Mouse (Mus musculus): ENCODE results near the gene Obp2a. TPM values are rescaled to one million over a fixed set of nuclear protein-coding genes. Genes with fewer than 3 reads are reported as not detected.

Gene Obp2a
- polyA plus RNA-seq, 1 experiment from 2014 or later = not detected

DNA sequence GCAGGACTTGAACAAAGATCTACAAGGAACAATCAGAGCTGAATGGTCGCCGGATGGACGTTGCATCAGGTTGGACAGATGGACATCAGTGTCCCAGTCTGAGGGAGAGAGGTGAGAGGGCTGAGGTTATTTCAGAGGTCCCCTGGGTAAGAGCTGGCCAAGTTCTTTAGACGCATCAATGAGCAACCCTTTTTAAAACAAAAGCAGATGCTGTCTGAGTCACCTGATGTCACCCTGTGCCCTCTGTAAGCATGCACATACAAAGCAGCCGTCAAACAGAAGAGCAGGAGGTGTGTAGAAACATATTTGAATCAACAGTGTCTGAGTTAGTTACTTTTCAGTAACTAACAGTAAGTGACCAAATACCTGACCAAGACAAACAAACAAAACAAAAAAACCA is 35.7 kb upstream of the Obp2a start:
- Histone ChIP-seq H3K27me3 (ENCODE audit: control insufficient read depth, insufficient read depth, low read depth, low read length) (no peaks in the 10 kb centered on the region), H3K4me3 (ENCODE audit: low read length) (no peak overlapping the region), H3K9ac (ENCODE audit: low read length) (no peak overlapping the region), H3K4me1 (replicated peaks; ENCODE audit: control insufficient read depth, insufficient read depth, low read length) (no peaks in the 10 kb centered on the region), H3K4me2 (ENCODE audit: low read depth, low read length) (no peak overlapping the region), H3K9me3 (ENCODE audit: control insufficient read depth, low read length) (no peaks in the 10 kb centered on the region), H3K36me3 (ENCODE audit: control insufficient read depth, insufficient read depth, low read length) (no peaks in the 10 kb centered on the region), H3K27ac (ENCODE audit: low read length) (no peak overlapping the region)
- 80% methylated on average over 5 of the region's 5 CpGs for WGBS
- no peak for ATAC-seq (ENCODE audit: low read depth)

DNA sequence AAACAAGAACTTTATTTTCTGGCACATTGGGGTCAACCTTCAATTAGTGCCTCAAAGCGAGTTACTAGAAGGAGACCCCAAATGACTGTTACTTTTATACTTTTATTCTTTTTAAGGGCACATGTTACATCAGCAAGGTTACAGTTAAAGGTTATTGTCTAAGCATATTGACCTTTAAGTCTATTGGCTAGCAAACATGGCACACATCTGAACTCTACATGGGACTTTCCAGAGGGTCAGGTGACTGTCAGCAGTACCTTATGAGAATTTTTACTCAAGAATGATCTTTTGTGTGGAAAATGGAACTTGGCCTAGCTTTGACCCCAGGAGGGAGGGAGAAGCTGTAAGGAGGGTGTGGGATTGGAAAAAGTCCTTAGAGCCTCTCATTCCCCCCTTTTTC is 33.3 kb upstream of the Obp2a start:
- Histone ChIP-seq H3K9ac (ENCODE audit: low read length) (no peak overlapping the region), H3K4me3 (ENCODE audit: low read length) (no peak overlapping the region), H3K36me3 (ENCODE audit: control insufficient read depth, insufficient read depth, low read length) (no peaks in the 10 kb centered on the region), H3K4me2 (ENCODE audit: low read depth, low read length) (no peak overlapping the region), H3K27me3 (ENCODE audit: control insufficient read depth, insufficient read depth, low read depth, low read length) (no peaks in the 10 kb centered on the region), H3K4me1 (replicated peaks; ENCODE audit: control insufficient read depth, insufficient read depth, low read length) (no peaks in the 10 kb centered on the region), H3K27ac (ENCODE audit: low read length) (no peak overlapping the region), H3K9me3 (ENCODE audit: control insufficient read depth, low read length) (no peaks in the 10 kb centered on the region)
- no peak for ATAC-seq (ENCODE audit: low read depth)
- WGBS = 52% methylated on average over 1 of the region's 1 CpGs

DNA sequence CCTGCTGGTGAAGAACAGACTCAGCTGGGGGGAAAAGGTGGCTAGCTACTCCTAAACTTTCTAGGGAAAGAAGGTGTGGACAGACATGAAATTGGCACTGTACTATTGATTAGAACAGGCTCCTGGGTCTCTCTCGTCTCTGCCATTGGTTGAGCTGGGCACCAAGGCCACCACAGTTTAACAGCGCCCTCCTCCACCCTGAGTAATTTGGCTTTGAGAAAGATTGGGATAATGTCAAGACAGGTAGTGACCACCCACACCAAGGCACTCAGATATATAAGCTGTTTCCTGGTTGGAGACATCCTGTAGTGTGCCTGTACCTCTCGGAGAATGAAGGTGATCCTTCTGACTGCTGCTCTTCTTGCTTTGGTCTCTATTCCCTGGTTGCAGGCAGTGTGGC is 23.4 kb upstream of the Obp2a start, which contains the start of gene Lcn6:
Gene Lcn6, plus strand, starts transcription at position 301 of the 400 bp plus-strand sequence.
- H3K9me3 ChIP-seq (ENCODE audit: control insufficient read depth, low read length) = no peaks in the 10 kb centered on the region
- H3K4me3 ChIP-seq (ENCODE audit: low read length) = no peak within 1 kb of the TSS
- WGBS = 91% methylated on average over 3 of the region's 3 CpGs
- H3K9ac ChIP-seq (ENCODE audit: low read length) = no peak within 1 kb of the TSS
- H3K27ac ChIP-seq (ENCODE audit: low read length) = no peak within 1 kb of the TSS
- no peak within 1 kb of the TSS for H3K4me2 ChIP-seq (ENCODE audit: low read depth, low read length)
- H3K4me1 ChIP-seq (replicated peaks; ENCODE audit: control insufficient read depth, insufficient read depth, low read length) = no peaks in the 10 kb centered on the region
- H3K27me3 ChIP-seq (ENCODE audit: control insufficient read depth, insufficient read depth, low read depth, low read length) = no peaks in the 10 kb centered on the region
- no peak for ATAC-seq (ENCODE audit: low read depth)
- no peaks in the 10 kb centered on the region for H3K36me3 ChIP-seq (ENCODE audit: control insufficient read depth, insufficient read depth, low read length)

DNA sequence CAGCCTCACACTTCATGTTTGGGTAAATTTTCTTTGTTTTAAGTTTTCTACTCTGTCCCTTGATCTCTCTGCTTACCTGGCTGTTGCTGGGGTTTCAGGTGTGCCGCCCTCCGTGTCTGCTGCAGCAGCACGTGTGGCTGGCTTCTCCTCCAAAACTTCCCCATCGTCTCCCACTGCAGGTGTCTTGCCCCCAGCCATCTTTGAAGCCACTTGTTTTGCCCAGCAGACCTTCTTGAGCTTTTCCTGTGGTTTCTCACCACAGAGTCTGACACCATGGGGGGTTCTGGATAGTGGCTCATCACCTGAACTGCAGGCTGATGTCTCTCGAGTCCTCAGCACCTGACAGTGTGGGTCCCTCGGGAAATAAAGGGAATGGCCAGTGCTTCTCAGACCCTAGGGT is 20.3 kb upstream of the Obp2a start:
- H3K27ac ChIP-seq (ENCODE audit: low read length) = no peak overlapping the region
- no peak overlapping the region for H3K4me2 ChIP-seq (ENCODE audit: low read depth, low read length)
- no peak overlapping the region for H3K4me3 ChIP-seq (ENCODE audit: low read length)
- H3K27me3 ChIP-seq (ENCODE audit: control insufficient read depth, insufficient read depth, low read depth, low read length) = no peaks in the 10 kb centered on the region
- no peaks in the 10 kb centered on the region for H3K4me1 ChIP-seq (replicated peaks; ENCODE audit: control insufficient read depth, insufficient read depth, low read length)
- ATAC-seq (ENCODE audit: low read depth) = no peak
- no peaks in the 10 kb centered on the region for H3K9me3 ChIP-seq (ENCODE audit: control insufficient read depth, low read length)
- 75% methylated on average over 6 of the region's 6 CpGs for WGBS
- no peak overlapping the region for H3K9ac ChIP-seq (ENCODE audit: low read length)
- H3K36me3 ChIP-seq (ENCODE audit: control insufficient read depth, insufficient read depth, low read length) = no peaks in the 10 kb centered on the region

DNA sequence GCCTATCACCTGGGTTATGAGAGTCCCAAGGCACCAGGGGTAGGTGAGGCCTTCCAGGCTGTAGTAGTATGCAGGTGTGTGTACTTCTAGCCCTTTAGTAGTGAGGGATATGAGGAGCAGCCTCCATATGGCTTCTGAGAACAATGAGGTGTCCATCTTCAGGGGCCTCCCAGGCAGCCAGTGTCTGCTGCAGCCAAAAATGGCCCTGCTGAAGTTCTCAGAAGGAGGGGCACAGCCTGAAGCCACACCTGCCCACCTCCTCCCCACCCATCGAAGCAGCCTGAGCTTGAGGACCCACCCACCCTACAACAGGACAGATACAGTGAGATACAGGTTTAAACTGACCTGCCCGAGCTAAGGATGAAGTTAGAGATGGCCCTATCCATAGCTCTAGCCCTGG is 17.4 kb upstream of the Obp2a start, which contains the start of gene Lcn10:
Gene Lcn10, plus strand, starts transcription at position 301 of the 400 bp plus-strand sequence.
- Histone ChIP-seq H3K9me3 (ENCODE audit: control insufficient read depth, low read length) (no peaks in the 10 kb centered on the region), H3K4me2 (ENCODE audit: low read depth, low read length) (no peak within 1 kb of the TSS), H3K4me1 (replicated peaks; ENCODE audit: control insufficient read depth, insufficient read depth, low read length) (no peaks in the 10 kb centered on the region), H3K27me3 (ENCODE audit: control insufficient read depth, insufficient read depth, low read depth, low read length) (no peaks in the 10 kb centered on the region), H3K9ac (ENCODE audit: low read length) (no peak within 1 kb of the TSS), H3K36me3 (ENCODE audit: control insufficient read depth, insufficient read depth, low read length) (no peaks in the 10 kb centered on the region), H3K27ac (ENCODE audit: low read length) (no peak within 1 kb of the TSS), H3K4me3 (ENCODE audit: low read length) (no peak within 1 kb of the TSS)
- WGBS = 60% methylated on average over 2 of the region's 2 CpGs
- ATAC-seq (ENCODE audit: low read depth) = no peak

DNA sequence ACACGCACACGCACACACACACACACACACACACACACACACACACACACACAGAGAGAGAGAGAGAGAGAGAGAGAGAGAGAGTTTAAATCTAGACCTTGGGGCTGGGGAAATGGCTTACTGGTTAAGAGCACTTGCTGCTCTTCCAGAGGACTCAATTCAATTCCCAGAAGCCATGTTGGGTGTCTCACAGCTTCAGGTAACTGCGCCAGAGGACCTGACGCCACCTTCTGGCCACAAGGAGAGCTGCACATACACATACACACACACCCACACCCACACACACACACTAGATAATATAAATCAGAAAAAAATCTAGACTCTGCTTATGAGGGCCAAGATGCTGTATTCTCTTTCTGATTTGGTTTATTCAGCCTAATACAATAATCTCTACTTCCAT is 12.9 kb upstream of the Obp2a start:
- no peak for ATAC-seq (ENCODE audit: low read depth)
- Histone ChIP-seq H3K36me3 (ENCODE audit: control insufficient read depth, insufficient read depth, low read length) (no peaks in the 10 kb centered on the region), H3K4me2 (ENCODE audit: low read depth, low read length) (no peak overlapping the region), H3K4me3 (ENCODE audit: low read length) (no peak overlapping the region), H3K9me3 (ENCODE audit: control insufficient read depth, low read length) (no peaks in the 10 kb centered on the region), H3K27me3 (ENCODE audit: control insufficient read depth, insufficient read depth, low read depth, low read length) (no peaks in the 10 kb centered on the region), H3K4me1 (replicated peaks; ENCODE audit: control insufficient read depth, insufficient read depth, low read length) (no peaks in the 10 kb centered on the region), H3K27ac (ENCODE audit: low read length) (no peak overlapping the region), H3K9ac (ENCODE audit: low read length) (no peak overlapping the region)
- 56% methylated on average over 4 of the region's 4 CpGs for WGBS

DNA sequence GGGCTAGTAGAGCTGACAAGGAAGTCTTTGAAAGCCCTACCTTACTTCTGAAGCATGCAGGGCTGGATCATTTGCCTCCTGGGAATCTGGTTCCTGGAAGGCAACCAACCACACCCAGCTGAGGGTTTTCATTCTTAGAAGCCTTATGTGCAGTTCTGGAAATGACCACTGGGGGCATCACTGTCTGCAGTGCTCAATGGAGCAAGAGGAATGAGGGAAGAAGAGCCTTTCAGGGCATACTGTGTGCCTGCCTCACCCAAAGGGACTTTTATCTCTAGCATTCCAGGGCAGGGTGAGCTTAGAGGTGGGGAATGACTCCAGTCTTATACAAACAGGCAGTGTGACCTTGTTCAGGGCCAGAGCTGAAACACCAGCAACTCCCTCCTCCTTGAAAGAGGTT is 5.2 kb upstream of the Obp2a start:
- Histone ChIP-seq H3K4me2 (ENCODE audit: low read depth, low read length) (no peak overlapping the region), H3K4me1 (replicated peaks; ENCODE audit: control insufficient read depth, insufficient read depth, low read length) (no peaks in the 10 kb centered on the region), H3K4me3 (ENCODE audit: low read length) (no peak overlapping the region), H3K9me3 (ENCODE audit: control insufficient read depth, low read length) (no peaks in the 10 kb centered on the region), H3K27ac (ENCODE audit: low read length) (no peak overlapping the region), H3K36me3 (ENCODE audit: control insufficient read depth, insufficient read depth, low read length) (no peaks in the 10 kb centered on the region), H3K27me3 (ENCODE audit: control insufficient read depth, insufficient read depth, low read depth, low read length) (no peaks in the 10 kb centered on the region), H3K9ac (ENCODE audit: low read length) (no peak overlapping the region)
- no peak for ATAC-seq (ENCODE audit: low read depth)

DNA sequence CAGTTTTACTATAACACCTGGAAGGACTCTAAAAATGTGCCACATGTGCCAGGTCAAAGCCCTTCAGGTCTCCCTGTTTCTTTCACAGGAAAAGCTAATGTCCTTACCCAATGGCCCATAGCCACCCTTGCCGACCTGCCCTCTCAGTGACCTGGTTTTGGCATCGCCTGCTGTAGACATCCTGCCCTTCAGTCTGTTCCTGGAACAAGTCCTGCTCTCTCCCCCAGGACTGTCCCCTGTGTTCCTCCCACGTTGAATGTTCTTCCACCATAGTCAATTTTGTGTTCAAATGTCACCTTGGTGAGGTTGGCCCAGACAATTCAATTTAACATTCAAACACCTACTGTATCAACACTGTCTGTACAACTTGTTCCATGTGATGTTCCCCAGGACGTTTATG is 2.9 kb upstream of the Obp2a start:
- no peak for ATAC-seq (ENCODE audit: low read depth)
- WGBS = 51% methylated on average over 4 of the region's 4 CpGs
- H3K27ac ChIP-seq (ENCODE audit: low read length) = no peak overlapping the region
- no peak overlapping the region for H3K9ac ChIP-seq (ENCODE audit: low read length)
- no peaks in the 10 kb centered on the region for H3K36me3 ChIP-seq (ENCODE audit: control insufficient read depth, insufficient read depth, low read length)
- no peak overlapping the region for H3K4me2 ChIP-seq (ENCODE audit: low read depth, low read length)
- no peak overlapping the region for H3K4me3 ChIP-seq (ENCODE audit: low read length)
- no peaks in the 10 kb centered on the region for H3K27me3 ChIP-seq (ENCODE audit: control insufficient read depth, insufficient read depth, low read depth, low read length)
- H3K4me1 ChIP-seq (replicated peaks; ENCODE audit: control insufficient read depth, insufficient read depth, low read length) = no peaks in the 10 kb centered on the region
- H3K9me3 ChIP-seq (ENCODE audit: control insufficient read depth, low read length) = no peaks in the 10 kb centered on the region

DNA sequence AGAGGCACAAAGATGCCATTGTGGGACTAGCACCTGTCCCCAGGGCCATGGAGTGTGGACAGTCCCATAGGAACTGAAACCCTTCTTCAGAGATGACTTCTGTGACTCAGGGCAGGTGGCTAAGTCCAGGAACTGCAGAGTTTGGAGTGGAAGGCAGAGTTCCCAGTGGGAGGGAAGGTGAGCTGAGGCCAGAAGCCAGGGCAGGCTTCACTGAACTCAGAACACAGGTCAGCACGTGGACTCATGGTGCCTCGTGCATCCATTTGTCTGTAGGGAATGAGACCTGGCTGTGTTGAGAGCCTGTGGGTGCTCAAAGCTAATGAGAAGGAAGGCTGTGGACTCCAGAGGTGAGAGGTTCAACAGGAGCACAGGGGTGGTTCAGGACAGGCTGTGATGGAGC is 1.1 kb upstream of the Obp2a start:
- H3K27me3 ChIP-seq (ENCODE audit: control insufficient read depth, insufficient read depth, low read depth, low read length) = no peaks in the 10 kb centered on the region
- H3K4me2 ChIP-seq (ENCODE audit: low read depth, low read length) = no peak overlapping the region
- H3K9ac ChIP-seq (ENCODE audit: low read length) = no peak overlapping the region
- H3K27ac ChIP-seq (ENCODE audit: low read length) = no peak overlapping the region
- ATAC-seq (ENCODE audit: low read depth) = no peak
- WGBS = 88% methylated on average over 2 of the region's 2 CpGs
- no peaks in the 10 kb centered on the region for H3K9me3 ChIP-seq (ENCODE audit: control insufficient read depth, low read length)
- H3K4me1 ChIP-seq (replicated peaks; ENCODE audit: control insufficient read depth, insufficient read depth, low read length) = no peaks in the 10 kb centered on the region
- no peak overlapping the region for H3K4me3 ChIP-seq (ENCODE audit: low read length)
- no peaks in the 10 kb centered on the region for H3K36me3 ChIP-seq (ENCODE audit: control insufficient read depth, insufficient read depth, low read length)

DNA sequence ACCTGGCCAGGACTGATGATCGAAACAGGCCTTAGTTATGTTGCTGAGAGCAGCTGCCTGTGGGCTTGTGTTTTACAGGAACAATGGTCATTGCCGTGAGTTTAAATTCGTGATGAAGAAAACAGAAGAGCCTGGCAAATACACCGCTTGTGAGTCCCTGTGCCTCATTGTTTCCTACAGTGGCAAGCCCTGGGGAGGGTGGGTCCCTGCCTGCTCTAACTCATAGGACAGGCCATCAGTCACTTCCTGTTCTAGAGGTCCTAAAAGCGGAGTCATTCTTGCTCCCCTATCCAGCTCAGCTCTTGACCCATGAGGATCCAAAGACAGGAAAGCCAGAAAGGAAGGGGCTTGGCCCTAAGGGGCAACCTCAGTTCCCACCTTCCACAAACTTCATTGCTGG is 1.2 kb downstream of the Obp2a start:
- 72% methylated on average over 5 of the region's 5 CpGs for WGBS

More for the DNA sequence above, 1.2 kb downstream of the Obp2a start:
- H3K9ac ChIP-seq (ENCODE audit: low read length) = no peak overlapping the region
- H3K36me3 ChIP-seq (ENCODE audit: control insufficient read depth, insufficient read depth, low read length) = no peaks in the 10 kb centered on the region
- H3K27ac ChIP-seq (ENCODE audit: low read length) = no peak overlapping the region
- no peak for ATAC-seq (ENCODE audit: low read depth)
- H3K4me1 ChIP-seq (replicated peaks; ENCODE audit: control insufficient read depth, insufficient read depth, low read length) = no peaks in the 10 kb centered on the region
- H3K9me3 ChIP-seq (ENCODE audit: control insufficient read depth, low read length) = no peaks in the 10 kb centered on the region
- H3K27me3 ChIP-seq (ENCODE audit: control insufficient read depth, insufficient read depth, low read depth, low read length) = no peaks in the 10 kb centered on the region
- H3K4me2 ChIP-seq (ENCODE audit: low read depth, low read length) = no peak overlapping the region
- no peak overlapping the region for H3K4me3 ChIP-seq (ENCODE audit: low read length)
